Mouse (Mus musculus): ENCODE results near the gene Gm13306.
"Not testable (repeated sequence)": the region's sequence is repeated elsewhere in the genome, so short reads cannot be mapped to it uniquely, and the experiment has no call there.

Gene Gm13306

GRCm38 (mm10) chr4:42153136-42153535 lies at the start of gene Gm13306:
Gene Gm13306, plus strand, starts transcription at chr4:42153436.
- DNase-seq (ENCODE audit: low spot score in 2 of 2), result not testable (repeated sequence)

- not testable (repeated sequence) for DNase-seq (ENCODE audit: low spot score in 2 of 2)
Observed at GRCm38 (mm10) chr4:42114517-42114916, 38.7 kb upstream of the Gm13306 start, which contains the start of gene Gm13304. Gene Gm13304, plus strand, starts transcription at chr4:42114817.

DNA sequence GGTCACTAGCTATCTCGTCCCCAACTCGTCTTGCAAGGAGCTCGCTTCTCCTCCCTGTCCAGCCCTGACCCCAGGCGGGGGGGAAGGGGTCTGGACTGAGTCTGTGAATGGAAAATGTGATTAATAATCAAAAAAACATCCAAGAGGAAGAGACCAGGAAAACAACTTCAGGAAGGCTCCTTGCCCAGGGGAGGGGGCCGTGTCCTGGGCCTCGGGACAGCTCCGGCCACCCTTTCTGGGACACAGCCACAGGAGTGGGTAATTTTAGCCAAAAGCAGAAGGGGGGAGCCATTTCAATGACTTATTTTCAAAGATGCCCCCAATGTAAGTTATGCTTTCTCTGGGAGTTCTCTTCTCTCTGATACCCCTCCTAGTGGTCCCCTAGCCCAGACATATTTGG lies 15.3 kb downstream of the Gm13306 start, which contains the start of gene Gm13305:
TSS of gene Gm13305 (minus strand) at position 101 of the 400 bp plus-strand sequence.
- DNase-seq (ENCODE audit: low spot score in 2 of 2), result not testable (repeated sequence)

DNA sequence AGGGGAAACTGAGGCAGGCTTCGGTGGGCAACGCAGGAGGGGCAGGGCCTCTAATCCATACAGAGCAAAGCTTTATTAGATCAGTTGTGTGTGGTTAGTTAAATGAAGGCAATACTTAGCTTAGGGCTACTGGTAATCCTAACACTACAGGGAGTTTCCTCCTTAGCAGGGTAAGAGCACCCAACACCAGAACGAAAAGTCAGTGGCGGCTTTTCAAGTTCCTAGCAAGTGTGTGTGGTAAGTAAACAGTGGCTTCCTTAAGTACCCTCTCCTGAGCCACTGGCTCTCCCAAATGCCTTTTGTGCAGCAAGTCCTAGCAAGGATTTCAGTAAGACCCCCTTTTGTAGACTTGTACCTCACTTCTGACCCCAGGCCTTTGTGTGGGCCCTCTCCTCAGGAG lies 25.0 kb downstream of the Gm13306 start:
- not testable (repeated sequence) for DNase-seq (ENCODE audit: low spot score in 2 of 2)

DNA sequence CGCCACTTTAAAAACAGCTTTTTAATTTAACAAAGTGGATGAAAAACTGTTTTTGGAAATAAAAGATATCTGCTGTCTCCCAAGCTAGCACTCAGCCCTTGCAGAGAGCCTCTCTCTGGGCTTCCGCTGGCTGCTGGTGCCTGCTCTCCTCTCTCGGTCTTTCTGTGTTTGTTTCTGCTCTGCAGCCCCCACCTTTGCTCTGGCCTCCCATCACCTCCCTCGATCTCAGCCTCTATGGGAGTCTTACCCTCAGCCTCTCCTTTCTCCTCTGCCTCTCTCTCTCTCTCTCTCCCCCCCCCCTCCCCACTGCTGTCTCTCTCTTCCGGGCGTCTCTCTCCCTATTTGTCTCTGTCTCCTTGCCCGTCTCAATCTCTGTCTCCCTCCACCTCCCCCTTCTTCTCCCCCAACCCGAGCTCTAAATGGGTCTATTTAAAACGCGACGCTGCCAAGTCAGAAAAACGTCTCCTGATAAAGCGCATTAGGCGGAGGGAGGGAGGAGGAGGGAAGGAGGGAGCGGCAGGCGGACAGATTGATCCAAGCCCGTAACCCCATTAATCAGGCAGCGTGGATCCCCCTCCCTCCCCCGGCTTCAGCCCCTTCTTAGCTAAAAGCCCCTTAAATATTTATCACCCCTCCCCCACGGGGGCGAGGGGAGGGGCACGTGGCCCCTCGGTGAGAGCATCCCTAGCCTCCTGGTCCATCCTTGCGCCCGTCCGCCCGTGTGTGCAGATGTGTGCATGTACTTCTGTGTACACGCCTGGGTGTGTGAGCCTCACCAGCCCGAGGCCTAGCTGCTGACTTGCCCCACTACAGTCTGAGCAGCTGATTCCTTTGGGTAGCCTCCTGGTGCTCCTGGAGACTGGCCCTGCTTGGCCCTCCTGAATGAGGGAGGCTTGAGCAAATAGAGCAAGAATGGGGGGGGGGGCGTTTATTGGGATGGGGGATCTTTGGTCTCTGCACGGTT lies 30.3 kb downstream of the Gm13306 start:
- DNase-seq (ENCODE audit: low spot score in 2 of 2), result not testable (repeated sequence)

- DNase-seq (ENCODE audit: low spot score in 2 of 2), result not testable (repeated sequence)
Observed at GRCm38 (mm10) chr4:42184324-42184979, 31.2 kb downstream of the Gm13306 start.

DNA sequence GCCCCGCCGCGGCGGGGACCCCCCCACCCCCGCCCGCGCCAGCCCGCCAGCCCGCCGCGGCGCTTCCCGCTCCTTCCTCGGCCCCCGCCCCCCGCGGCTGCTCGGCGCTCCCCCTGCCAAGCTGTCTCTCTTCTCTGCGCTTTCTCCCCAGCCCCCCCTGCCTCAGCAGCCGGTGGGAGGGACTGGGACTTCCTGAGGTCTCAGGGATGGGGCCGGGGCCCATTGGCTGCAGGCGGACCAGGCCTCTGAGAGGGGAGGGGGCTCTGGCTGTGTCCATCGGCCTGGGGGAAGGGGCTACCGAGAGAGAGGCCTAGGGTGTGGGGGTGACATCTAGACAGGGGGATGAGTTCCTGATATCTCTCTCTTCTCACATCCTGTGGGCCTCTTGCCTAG lies 31.7 kb downstream of the Gm13306 start:
- not testable (repeated sequence) for DNase-seq (ENCODE audit: low spot score in 2 of 2)

Measured in spleen, postnatal 36 days (tissue).